Mouse (Mus musculus) stomach, embryonic 16.5 days (tissue): Measurements from ENCODE around the gene Sass6. TPM values are rescaled to one million over a fixed set of nuclear protein-coding genes. Genes with fewer than 3 reads are reported as not detected.

Experiments used
- polyA plus RNA-seq: library from polyadenylated mRNA; unstranded; fragments of >200 nt; fragmentation: Nextera tagmentation; extraction: Ambion mirVana; gene quantifications from 2 replicates; pipeline ENCODE4 v1.2.1, GENCODE M21; 2015

The Sass6 gene
- polyA plus RNA-seq, 1 experiment from 2014 or later, result 16.5 TPM

Other genes starting within 250 kb of the Sass6 start
- 8.7 and 9.2 TPM in 2 replicates for gene Cdc14a, start 170.9 kb upstream of the Sass6 start, polyA plus RNA-seq
- 57.3 and 59.6 TPM in 2 replicates for gene Rtca, start 86.8 kb upstream of the Sass6 start, polyA plus RNA-seq
- 23.0 and 24.2 TPM in 2 replicates for gene Dbt, start 81.9 kb upstream of the Sass6 start, polyA plus RNA-seq
- gene Lrrc39, start 32.0 kb upstream of the Sass6 start, polyA plus RNA-seq, result 1.5 and 3.2 TPM in 2 replicates
- gene Trmt13, start 19.6 kb downstream of the Sass6 start, polyA plus RNA-seq, result 25.7 and 25.9 TPM in 2 replicates
- gene Mfsd14a, start 67.7 kb downstream of the Sass6 start, polyA plus RNA-seq, result 84.1 and 89.5 TPM in 2 replicates
- gene Gm43191, start 86.3 kb downstream of the Sass6 start, polyA plus RNA-seq, result not detected in 2 replicates
- gene Slc35a3, start 117.8 kb downstream of the Sass6 start, polyA plus RNA-seq, result 34.1 and 40.3 TPM in 2 replicates
- 14.6 and 28.1 TPM in 2 replicates for gene Agl, start 213.2 kb downstream of the Sass6 start, polyA plus RNA-seq